Mouse (Mus musculus): ENCODE measurements around the gene Supt5. TPM values are rescaled to one million over a fixed set of nuclear protein-coding genes. Genes with fewer than 3 reads are reported as not detected.

The Supt5 gene
- total and polyA plus RNA-seq, 3 experiments, result 66.0 to 448 (median 156) TPM

GRCm38 (mm10) chr7:28377190-28378065 lies 38.9 kb upstream of the Supt5 start:
- DNase-seq (ENCODE audit: low read depth, low spot score), result no peak
- Histone ChIP-seq H3K4me3 (ENCODE audit: control insufficient read depth in 1 of 2, insufficient read depth in 1 of 2, low read depth in 2 of 2, low read length in 2 of 2) (no peak overlapping the region), H3K79me2 (ENCODE audit: control insufficient read depth, insufficient read depth, low read length, poor library complexity) (peaks cover 3% of the 10 kb centered on the region), H3K36me3 (ENCODE audit: control insufficient read depth in 1 of 2, insufficient read depth in 2 of 2, low read length in 2 of 2) (peaks cover 0 to 11% of the 10 kb centered on the region in 2 experiments; a peak in 2 of 4 replicates), H3K27ac (ENCODE audit: control insufficient read depth, low read depth, low read length) (no peak overlapping the region), H3K9me3 (replicated peaks; ENCODE audit: insufficient read depth, low read length) (no peaks in the 10 kb centered on the region), H3K4me1 (ENCODE audit: control insufficient read depth in 1 of 2, insufficient read depth in 2 of 2, low read length in 2 of 2) (peaks cover 4 to 23% of the 10 kb centered on the region in 2 experiments), H3K27me3 (ENCODE audit: control insufficient read depth in 1 of 2, insufficient read depth in 2 of 2, low read length in 2 of 2) (no peaks in the 10 kb centered on the region), H3K9ac (ENCODE audit: control insufficient read depth, low read depth, low read length, poor library complexity, severe bottlenecking) (no peak overlapping the region)
- no peak for TF ChIP-seq NRF1 (IDR thresholded peaks at IDR 0.05; ENCODE audit: insufficient read depth, low read depth, low read length, poor library complexity, severe bottlenecking)
- no peak for TF ChIP-seq KAT2A (conservative IDR thresholded peaks at IDR 0.05; ENCODE audit: low read depth, low read length)
- TF ChIP-seq POLR2A (IDR thresholded peaks at IDR 0.05; ENCODE audit: control insufficient read depth in 1 of 2, insufficient read depth in 1 of 2, low read depth in 1 of 2, low read length in 2 of 2, poor library complexity in 1 of 2), result no peak
- TF ChIP-seq E2F4 (IDR thresholded peaks at IDR 0.05; ENCODE audit: borderline replicate concordance, low read depth, low read length), result no peak
- no peak for TF ChIP-seq MAX (IDR thresholded peaks at IDR 0.05; ENCODE audit: low read length)
- TF ChIP-seq RCOR1 (IDR thresholded peaks at IDR 0.05; ENCODE audit: low read depth, low read length), result no peak
- no peak for TF ChIP-seq RAD21 (IDR thresholded peaks at IDR 0.05; ENCODE audit: low read depth, low read length)
- TF ChIP-seq CHD1 (IDR thresholded peaks at IDR 0.05; ENCODE audit: low read depth, low read length), result no peak
- no peak for TF ChIP-seq USF1 (IDR thresholded peaks at IDR 0.05; ENCODE audit: low read depth, low read length)
- TF ChIP-seq SMC3 (IDR thresholded peaks at IDR 0.05; ENCODE audit: low read depth, low read length), result no peak
- TF ChIP-seq MAZ (IDR thresholded peaks at IDR 0.05; ENCODE audit: low read depth, low read length), result no peak
- TF ChIP-seq ELF1 (IDR thresholded peaks at IDR 0.05; ENCODE audit: low read depth, low read length), result no peak
- no peak for TF ChIP-seq GATA1 (IDR thresholded peaks at IDR 0.05; ENCODE audit: low read depth, low read length)
- TF ChIP-seq UBTF (IDR thresholded peaks at IDR 0.05; ENCODE audit: borderline replicate concordance, insufficient read depth, low read depth, low read length), result no peak

- Histone ChIP-seq H3K27ac (ENCODE audit: control insufficient read depth, low read depth, low read length) (peak overlapping the region; percentile 83), H3K79me2 (ENCODE audit: control insufficient read depth, insufficient read depth, low read length, poor library complexity) (peaks cover 5% of the 10 kb centered on the region), H3K27me3 (ENCODE audit: control insufficient read depth in 1 of 2, insufficient read depth in 2 of 2, low read length in 2 of 2) (no peaks in the 10 kb centered on the region), H3K36me3 (ENCODE audit: control insufficient read depth in 1 of 2, insufficient read depth in 2 of 2, low read length in 2 of 2) (peaks cover 0 to 10% of the 10 kb centered on the region in 2 experiments; a peak in 2 of 4 replicates), H3K4me1 (ENCODE audit: control insufficient read depth in 1 of 2, insufficient read depth in 2 of 2, low read length in 2 of 2) (peaks cover 4 to 20% of the 10 kb centered on the region in 2 experiments), H3K9ac (ENCODE audit: control insufficient read depth, low read depth, low read length, poor library complexity, severe bottlenecking) (peak overlapping the region; percentile 80), H3K4me3 (ENCODE audit: control insufficient read depth in 1 of 2, insufficient read depth in 1 of 2, low read depth in 2 of 2, low read length in 2 of 2) (peak overlapping the region; percentile 56 to 64), H3K9me3 (replicated peaks; ENCODE audit: insufficient read depth, low read length) (no peaks in the 10 kb centered on the region)
- DNase-seq (ENCODE audit: low read depth, low spot score), result no peak
- TF ChIP-seq GATA1 (IDR thresholded peaks at IDR 0.05; ENCODE audit: low read depth, low read length) (0 out of 2 replicates have a peak, but pooled peaks have one; percentile 2), SIN3A (IDR thresholded peaks at IDR 0.05; ENCODE audit: low read length) (peak; percentile 3; the same call in 1 of the 2 replicates), TAL1 (IDR thresholded peaks at IDR 0.05; ENCODE audit: low read length) (no peak), ZNF384 (IDR thresholded peaks at IDR 0.05; ENCODE audit: low read depth, low read length) (0 out of 2 replicates have a peak, but pooled peaks have one; percentile 18), MYB (IDR thresholded peaks at IDR 0.05; ENCODE audit: low read depth, low read length) (no peak)
Observed at GRCm38 (mm10) chr7:28376011-28376771, 37.6 kb upstream of the Supt5 start.

Measured in MEL (cell line).